Mouse (Mus musculus) heart, embryonic 15.5 days (tissue): ENCODE measurements around the gene Poldip2. TPM values are rescaled to one million over a fixed set of nuclear protein-coding genes. Genes with fewer than 3 reads are reported as not detected.

ENCODE experiments used
- ATAC-seq: fragments of 200-750 bp; cut with Nextera tagmentation; replicated peaks from 2 replicates; pipeline ENCODE4 v1.8.0; 2017; ENCODE audit warnings: low read depth, moderate TSS enrichment; ENCODE audit not compliant: insufficient number of reproducible peaks, insufficient read depth, low FRiP score
- H3K27ac ChIP-seq: fragments of 300-500 bp; sonication (generic); 2 replicates; pipeline ENCODE4 v1.5.1; 2015; ENCODE audit warnings: mild to moderate bottlenecking, inconsistent platforms
- H3K27me3 ChIP-seq: fragments of 300-500 bp; sonication (generic); 2 replicates; pipeline ENCODE4 v1.6.1; 2015; ENCODE audit warnings: inconsistent platforms
- H3K36me3 ChIP-seq: fragments of 300-500 bp; sonication (generic); 2 replicates; pipeline ENCODE4 v1.6.1; 2015; ENCODE audit warnings: mild to moderate bottlenecking, inconsistent platforms
- H3K4me1 ChIP-seq: fragments of 300-500 bp; sonication (generic); replicated peaks from 2 replicates; pipeline ENCODE4 v1.6.1; 2015; ENCODE audit warnings: inconsistent platforms
- H3K4me2 ChIP-seq: fragments of 300-500 bp; sonication (generic); 2 replicates; pipeline ENCODE4 v1.6.1; 2015; ENCODE audit warnings: inconsistent platforms, mild to moderate bottlenecking, moderate library complexity
- H3K4me3 ChIP-seq: fragments of 300-500 bp; sonication (generic); 2 replicates; pipeline ENCODE4 v1.5.1; 2015; ENCODE audit warnings: mild to moderate bottlenecking, inconsistent platforms
- H3K9ac ChIP-seq: fragments of 300-500 bp; sonication (generic); 2 replicates; pipeline ENCODE4 v1.6.1; 2015; ENCODE audit warnings: mild to moderate bottlenecking, inconsistent platforms
- H3K9me3 ChIP-seq: fragments of 300-500 bp; sonication (generic); replicated peaks from 2 replicates; pipeline ENCODE4 v1.6.1; 2016; ENCODE audit warnings: inconsistent platforms
- WGBS: fragments of 180-500 bp; shearing (Covaris S2); methylation state at CpG from one replicate; pipeline ENCODE4 v1.1.7; 2015; ENCODE audit warnings: mixed read lengths; 5-methylcytosine and 5-hydroxymethylcytosine counted together
- polyA plus RNA-seq: library from polyadenylated mRNA; unstranded; fragments of >200 nt; fragmentation: Nextera tagmentation; extraction: Ambion mirVana; gene quantifications from 2 replicates; pipeline ENCODE4 v1.2.1, GENCODE M21; 2015

Poldip2 gene
- polyA plus RNA-seq, 1 experiment from 2014 or later, result 157 TPM

- Histone ChIP-seq H3K9me3 (no peaks in the 10 kb centered on the region), H3K27me3 (peaks cover 69% of the 10 kb centered on the region)
These were observed 28.4 kb upstream of the Poldip2 start for GRCm38 (mm10) chr11:78483639-78484038.

GRCm38 (mm10) chr11:78488168-78488567 lies 23.8 kb upstream of the Poldip2 start:
- no peak overlapping the region for H3K9ac ChIP-seq
- WGBS, result 3% methylated on average over 8 of the region's 8 CpGs
- H3K36me3 ChIP-seq, result no peaks in the 10 kb centered on the region
- ATAC-seq, result no peak
- H3K27me3 ChIP-seq, result peaks cover 88% of the 10 kb centered on the region
- no peak overlapping the region for H3K27ac ChIP-seq
- H3K9me3 ChIP-seq, result no peaks in the 10 kb centered on the region
- no peak overlapping the region for H3K4me2 ChIP-seq
- no peak overlapping the region for H3K4me3 ChIP-seq
- H3K4me1 ChIP-seq, result peaks cover 6% of the 10 kb centered on the region

More at GRCm38 (mm10) chr11:78483639-78484038, 28.4 kb upstream of the Poldip2 start:
- 42% methylated on average over 7 of the region's 7 CpGs for WGBS
- H3K9ac ChIP-seq, result no peak overlapping the region
- H3K27ac ChIP-seq, result no peak overlapping the region
- no peaks in the 10 kb centered on the region for H3K36me3 ChIP-seq
- ATAC-seq, result no peak
- H3K4me1 ChIP-seq, result no peaks in the 10 kb centered on the region
- no peak overlapping the region for H3K4me2 ChIP-seq
- H3K4me3 ChIP-seq, result no peak overlapping the region

GRCm38 (mm10) chr11:78490781-78491241 lies 21.2 kb upstream of the Poldip2 start:
- no peak for ATAC-seq
- peaks cover 86% of the 10 kb centered on the region for H3K27me3 ChIP-seq
- no peak overlapping the region for H3K27ac ChIP-seq
- no peak overlapping the region for H3K9ac ChIP-seq
- H3K4me3 ChIP-seq, result peak overlapping the region; percentile 29
- peak overlapping the region; percentile 55 for H3K4me2 ChIP-seq
- H3K36me3 ChIP-seq, result no peaks in the 10 kb centered on the region
- H3K9me3 ChIP-seq, result no peaks in the 10 kb centered on the region
- peaks cover 6% of the 10 kb centered on the region for H3K4me1 ChIP-seq
- WGBS, result 8% methylated on average over 48 of the region's 48 CpGs

GRCm38 (mm10) chr11:78495904-78496303 lies 16.1 kb upstream of the Poldip2 start:
- no peaks in the 10 kb centered on the region for H3K36me3 ChIP-seq
- H3K9me3 ChIP-seq, result no peaks in the 10 kb centered on the region
- no peak overlapping the region for H3K27ac ChIP-seq
- no peak overlapping the region for H3K9ac ChIP-seq
- peaks cover 86% of the 10 kb centered on the region for H3K27me3 ChIP-seq
- WGBS, result 4% methylated on average over 6 of the region's 6 CpGs
- no peak overlapping the region for H3K4me2 ChIP-seq
- no peak overlapping the region for H3K4me3 ChIP-seq
- peaks cover 15% of the 10 kb centered on the region for H3K4me1 ChIP-seq
- ATAC-seq, result no peak

- Histone ChIP-seq H3K9me3 (no peaks in the 10 kb centered on the region), H3K27me3 (peaks cover 85% of the 10 kb centered on the region), H3K4me2 (peak overlapping the region; percentile 83), H3K9ac (no peak overlapping the region), H3K27ac (no peak overlapping the region), H3K4me3 (peak overlapping the region; percentile 52), H3K4me1 (peaks cover 14% of the 10 kb centered on the region), H3K36me3 (no peaks in the 10 kb centered on the region)
- peak; percentile 16; the same call in 1 of the 2 replicates for ATAC-seq
- WGBS, result under 1% methylated on average over 44 of the region's 44 CpGs
These were observed 14.9 kb upstream of the Poldip2 start for GRCm38 (mm10) chr11:78497071-78497541.

GRCm38 (mm10) chr11:78497544-78498522 lies 14.2 kb upstream of the Poldip2 start, which contains the start of gene Sarm1:
Gene Sarm1 (minus strand): TSS chr11:78497754.
- Histone ChIP-seq H3K4me3 (peak within 1 kb of the TSS; percentile 52), H3K4me1 (peaks cover 14% of the 10 kb centered on the region), H3K36me3 (no peaks in the 10 kb centered on the region), H3K9me3 (no peaks in the 10 kb centered on the region), H3K27ac (no peak within 1 kb of the TSS), H3K4me2 (peak within 1 kb of the TSS; percentile 83), H3K27me3 (peaks cover 81% of the 10 kb centered on the region), H3K9ac (no peak within 1 kb of the TSS)
- peak; percentile 93 for ATAC-seq
- WGBS, result 6% methylated on average over 36 of the region's 36 CpGs

- H3K9ac ChIP-seq, result no peak within 1 kb of the TSS
- H3K4me1 ChIP-seq, result peaks cover 14% of the 10 kb centered on the region
- ATAC-seq, result no peak
- no peaks in the 10 kb centered on the region for H3K9me3 ChIP-seq
- H3K36me3 ChIP-seq, result no peaks in the 10 kb centered on the region
- H3K27ac ChIP-seq, result no peak within 1 kb of the TSS
- peaks cover 79% of the 10 kb centered on the region for H3K27me3 ChIP-seq
- 53% methylated on average over 7 of the region's 7 CpGs for WGBS
- peak within 1 kb of the TSS; percentile 52 for H3K4me3 ChIP-seq
- H3K4me2 ChIP-seq, result peak within 1 kb of the TSS; percentile 83
These were observed 13.0 kb upstream of the Poldip2 start, which contains the start of gene Vtn for GRCm38 (mm10) chr11:78499004-78499403. Gene Vtn (plus strand): TSS chr11:78499091.

GRCm38 (mm10) chr11:78499543-78499942 lies 12.4 kb upstream of the Poldip2 start:
- no peak overlapping the region for H3K4me2 ChIP-seq
- H3K27me3 ChIP-seq, result peaks cover 74% of the 10 kb centered on the region
- H3K9me3 ChIP-seq, result no peaks in the 10 kb centered on the region
- no peaks in the 10 kb centered on the region for H3K36me3 ChIP-seq
- H3K4me3 ChIP-seq, result no peak overlapping the region
- 41% methylated on average over 16 of the region's 16 CpGs for WGBS
- ATAC-seq, result no peak
- H3K27ac ChIP-seq, result no peak overlapping the region
- no peak overlapping the region for H3K9ac ChIP-seq
- peaks cover 14% of the 10 kb centered on the region for H3K4me1 ChIP-seq

- peaks cover 62% of the 10 kb centered on the region for H3K27me3 ChIP-seq
- no peaks in the 10 kb centered on the region for H3K9me3 ChIP-seq
- H3K4me2 ChIP-seq, result no peak overlapping the region
- 0 out of 2 replicates have a peak, but pooled peaks cover 2% of the 10 kb centered on the region for H3K36me3 ChIP-seq
- H3K4me1 ChIP-seq, result peaks cover 14% of the 10 kb centered on the region
- H3K27ac ChIP-seq, result no peak overlapping the region
- H3K9ac ChIP-seq, result no peak overlapping the region
- ATAC-seq, result no peak
- no peak overlapping the region for H3K4me3 ChIP-seq
- WGBS, result 66% methylated on average over 9 of the region's 9 CpGs
These were observed 11.3 kb upstream of the Poldip2 start for GRCm38 (mm10) chr11:78500623-78501202.

GRCm38 (mm10) chr11:78501529-78501928 lies 10.5 kb upstream of the Poldip2 start:
- no peak overlapping the region for H3K9ac ChIP-seq
- H3K4me1 ChIP-seq, result peaks cover 14% of the 10 kb centered on the region
- H3K4me3 ChIP-seq, result no peak overlapping the region
- no peak overlapping the region for H3K27ac ChIP-seq
- H3K9me3 ChIP-seq, result no peaks in the 10 kb centered on the region
- peaks cover 54% of the 10 kb centered on the region for H3K27me3 ChIP-seq
- 79% methylated on average over 20 of the region's 20 CpGs for WGBS
- peaks cover 10% of the 10 kb centered on the region; the same call in 1 of the 2 replicates for H3K36me3 ChIP-seq
- no peak overlapping the region for H3K4me2 ChIP-seq
- no peak for ATAC-seq
